Mouse (Mus musculus) testis, postnatal 14 days (tissue): ENCODE results near the gene Khdrbs1.

Source experiments
- DNase-seq: peaks from one replicate; pipeline ENCODE4 v3.0.0; 2021; ENCODE audit warnings: low spot score

The Khdrbs1 gene

DNA sequence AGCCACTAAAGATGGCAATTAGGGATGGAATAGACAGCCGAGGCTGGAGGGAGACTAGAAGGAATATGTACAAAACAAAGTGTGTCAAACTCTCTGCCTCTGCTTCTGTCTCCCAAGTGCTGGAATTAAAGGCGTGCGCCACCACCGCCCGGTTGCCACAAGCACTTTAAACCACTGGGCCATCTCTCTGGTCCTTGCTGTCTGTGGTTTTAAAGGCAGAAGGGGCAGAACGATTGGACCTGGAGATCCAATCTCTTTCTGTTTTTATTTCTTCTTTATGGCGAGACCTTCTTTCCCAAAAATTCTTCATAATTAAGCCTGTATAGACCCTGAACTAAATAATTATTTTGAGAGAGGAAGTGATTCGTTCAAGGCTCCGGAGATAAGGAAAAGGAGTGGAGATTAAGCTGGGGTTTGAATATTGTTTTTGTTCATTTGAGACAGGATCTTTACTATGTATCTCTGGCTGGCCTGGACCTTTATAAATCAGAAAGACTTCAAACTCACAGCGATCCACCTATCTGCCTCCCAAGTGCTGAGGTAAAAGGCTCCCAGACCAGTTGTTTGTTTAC lies 69.1 kb downstream of the Khdrbs1 start:
- no peak for DNase-seq

DNA sequence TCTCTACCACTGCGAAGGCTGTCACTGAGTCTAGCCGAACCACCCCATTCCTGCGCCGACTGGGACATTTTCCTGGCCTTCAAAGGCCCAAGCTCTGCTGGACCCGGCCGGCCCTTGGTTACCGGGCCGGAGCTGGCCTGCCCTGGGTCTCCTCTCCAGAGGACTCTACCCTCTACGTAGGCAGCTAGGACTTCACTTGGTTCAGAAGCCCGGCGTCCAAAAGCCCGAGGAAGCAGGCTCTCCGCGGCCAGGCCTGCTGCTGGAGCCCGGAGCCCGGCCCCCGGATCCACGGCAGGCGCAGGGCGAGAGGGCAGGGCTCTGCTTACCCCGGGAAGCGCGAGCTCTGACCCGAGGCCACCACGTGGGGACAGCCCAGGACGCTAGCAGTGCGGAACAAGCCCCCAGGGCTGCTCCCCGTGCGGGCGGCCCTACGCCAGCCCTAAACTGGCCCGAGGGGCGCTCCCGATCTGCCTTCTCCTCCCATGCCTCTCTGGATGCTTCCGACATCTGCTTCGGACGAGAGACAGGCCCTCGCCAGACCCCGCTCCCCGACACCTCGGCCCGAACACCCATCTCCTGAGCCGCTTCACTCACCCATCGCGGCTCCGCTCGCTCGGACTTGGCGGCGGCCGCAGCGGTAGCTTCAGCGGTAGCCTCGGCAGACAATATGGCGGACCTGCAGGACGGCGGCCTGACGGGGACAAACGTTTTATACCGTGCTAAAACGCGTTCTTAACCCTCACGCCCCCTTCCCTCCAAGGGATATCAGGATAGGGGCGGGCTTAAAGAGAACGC lies 69.8 kb downstream of the Khdrbs1 start, which contains the start of gene Kpna6:
Kpna6 (minus strand) TSS at position 685 of the 795 bp plus-strand sequence.
- peak; percentile 91 for DNase-seq

DNA sequence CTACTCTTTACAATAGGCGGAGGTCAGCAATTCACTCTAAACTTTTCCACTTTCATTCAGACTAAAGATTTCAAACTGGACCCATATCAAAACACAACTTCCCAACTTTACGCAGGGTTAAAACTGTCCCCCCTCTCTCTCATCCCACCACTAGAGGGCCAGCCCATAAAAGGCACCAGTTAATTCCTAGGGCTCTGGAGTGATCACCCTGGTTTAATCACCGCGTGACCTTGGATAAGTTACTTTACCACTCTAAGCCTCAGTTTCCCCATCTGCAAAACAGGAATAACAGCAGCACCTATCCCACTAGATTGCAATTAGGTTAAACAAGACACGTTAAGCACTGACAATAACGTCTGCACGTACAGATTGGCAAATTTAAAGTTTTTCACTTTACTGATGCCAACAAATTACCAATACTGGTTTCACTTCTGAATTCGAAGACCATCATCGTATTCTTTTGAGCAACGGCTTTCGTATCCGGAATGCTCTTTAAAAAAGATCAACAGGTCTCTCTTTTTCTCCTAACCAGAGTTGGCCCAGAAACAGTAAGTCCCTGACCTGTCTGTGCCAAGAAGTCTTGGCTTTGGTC lies 70.5 kb downstream of the Khdrbs1 start:
- no peak for DNase-seq

- no peak for DNase-seq
Observed at GRCm38 (mm10) chr4:129662255-129662813, 79.8 kb downstream of the Khdrbs1 start.

DNA sequence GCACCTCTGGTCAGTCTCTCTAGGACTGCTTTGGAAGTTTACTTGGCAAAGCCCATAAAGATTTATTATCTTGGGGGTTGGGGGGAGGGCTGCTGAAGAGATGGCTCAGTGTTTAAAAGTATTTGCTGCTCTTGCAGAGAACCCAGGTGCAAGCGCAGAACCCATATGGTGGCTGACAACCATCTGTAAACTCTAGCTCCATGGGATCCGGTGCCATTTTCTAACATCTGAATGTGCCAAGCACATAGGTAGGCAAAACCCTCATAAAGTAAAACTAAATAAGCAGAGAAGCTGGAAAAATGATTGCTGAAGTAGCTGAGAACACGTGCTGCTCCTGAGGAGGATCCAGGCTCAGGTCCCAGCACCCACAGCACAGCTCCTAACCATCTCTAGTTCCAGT lies 80.5 kb downstream of the Khdrbs1 start:
- no peak for DNase-seq

DNA sequence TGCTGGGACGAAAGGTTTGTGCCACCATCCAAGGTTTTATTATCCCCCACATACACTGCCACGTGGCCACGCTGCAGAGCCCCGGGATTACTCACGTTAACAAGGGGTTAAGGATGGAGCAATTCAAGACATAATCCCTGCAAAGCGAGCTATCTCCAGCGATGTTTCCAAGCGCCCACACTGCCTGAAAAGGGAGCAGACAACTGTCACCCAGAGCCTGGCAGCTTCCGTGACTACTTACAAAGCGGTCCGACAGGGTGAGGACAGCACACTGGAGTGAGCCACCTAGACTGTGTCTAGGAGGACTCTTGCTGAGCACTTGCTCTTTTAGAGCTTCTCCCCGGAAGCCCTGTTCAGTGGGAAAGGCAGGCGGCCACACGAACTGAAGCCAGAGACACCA lies 87.3 kb downstream of the Khdrbs1 start:
- no peak for DNase-seq
